Mouse (Mus musculus) adrenal gland, postnatal 25 days (tissue): ENCODE results near the gene Ube2ql1. TPM values are rescaled to one million over a fixed set of nuclear protein-coding genes. Genes with fewer than 3 reads are reported as not detected.
A peak's percentile ranks its signal among the peaks of the same experiment; 100 is the strongest.

Experiments used
- DNase-seq: peaks from one replicate; pipeline ENCODE4 v3.0.0; 2021; ENCODE audit warnings: mixed read lengths
- total RNA-seq: library from RNA; stranded (reverse); gene quantifications from 2 replicates; pipeline ENCODE4 v1.2.3, GENCODE M21; 2021

Gene Ube2ql1
- total RNA-seq, 1 experiment from 2014 or later = 6.0 TPM

- no peak for DNase-seq
These were observed 31.5 kb downstream of the Ube2ql1 start for GRCm38 (mm10) chr13:69708236-69708635.

- DNase-seq = no peak
These were observed 32.2 kb downstream of the Ube2ql1 start for GRCm38 (mm10) chr13:69707496-69707895.

- DNase-seq = no peak
These were observed 32.8 kb downstream of the Ube2ql1 start for GRCm38 (mm10) chr13:69706919-69707318.

- DNase-seq = no peak
These were observed 36.2 kb downstream of the Ube2ql1 start for GRCm38 (mm10) chr13:69703505-69703904.

GRCm38 (mm10) chr13:69701397-69701796 lies 38.3 kb downstream of the Ube2ql1 start:
- DNase-seq = no peak

- no peak for DNase-seq
These were observed 38.9 kb downstream of the Ube2ql1 start for GRCm38 (mm10) chr13:69700827-69701226.

- peak; percentile 88 for DNase-seq
These were observed 43.2 kb downstream of the Ube2ql1 start for GRCm38 (mm10) chr13:69696333-69696991.

- DNase-seq = peak; percentile 58
These were observed 48.6 kb downstream of the Ube2ql1 start for GRCm38 (mm10) chr13:69691074-69691473.

- DNase-seq = peak; percentile 12
These were observed 52.7 kb downstream of the Ube2ql1 start for GRCm38 (mm10) chr13:69687023-69687422.

- DNase-seq = no peak
These were observed 54.3 kb downstream of the Ube2ql1 start for GRCm38 (mm10) chr13:69685406-69685818.

GRCm38 (mm10) chr13:69673921-69674618 lies 65.6 kb downstream of the Ube2ql1 start:
- no peak for DNase-seq

- DNase-seq = no peak
These were observed 66.3 kb downstream of the Ube2ql1 start for GRCm38 (mm10) chr13:69673197-69673920.

GRCm38 (mm10) chr13:69672565-69672964 lies 67.1 kb downstream of the Ube2ql1 start:
- DNase-seq = no peak

GRCm38 (mm10) chr13:69672121-69672520 lies 67.6 kb downstream of the Ube2ql1 start:
- DNase-seq = no peak

- no peak for DNase-seq
These were observed 85.2 kb downstream of the Ube2ql1 start for GRCm38 (mm10) chr13:69654508-69654907.

Other genes with a start within 250 kb of the Ube2ql1 start
- gene Nsun2, start 206.1 kb downstream of the Ube2ql1 start, total RNA-seq = 84.4 and 102 TPM in 2 replicates
- 23.4 and 25.4 TPM in 2 replicates for gene Tent4a, start 205.3 kb downstream of the Ube2ql1 start, total RNA-seq
- 29.5 and 31.7 TPM in 2 replicates for gene Srd5a1, start 128.4 kb downstream of the Ube2ql1 start, total RNA-seq
- 69.2 and 91.5 TPM in 2 replicates for gene Med10, start 62.5 kb upstream of the Ube2ql1 start, total RNA-seq